Mouse (Mus musculus): ENCODE results near the gene Retreg1. TPM values are rescaled to one million over a fixed set of nuclear protein-coding genes. Genes with fewer than 3 reads are reported as not detected.
A peak's percentile ranks its signal among the peaks of the same experiment; 100 is the strongest.

Gene Retreg1
- total RNA-seq, 2 experiments from 2014 or later: 31.4 to 34.8 TPM

DNA sequence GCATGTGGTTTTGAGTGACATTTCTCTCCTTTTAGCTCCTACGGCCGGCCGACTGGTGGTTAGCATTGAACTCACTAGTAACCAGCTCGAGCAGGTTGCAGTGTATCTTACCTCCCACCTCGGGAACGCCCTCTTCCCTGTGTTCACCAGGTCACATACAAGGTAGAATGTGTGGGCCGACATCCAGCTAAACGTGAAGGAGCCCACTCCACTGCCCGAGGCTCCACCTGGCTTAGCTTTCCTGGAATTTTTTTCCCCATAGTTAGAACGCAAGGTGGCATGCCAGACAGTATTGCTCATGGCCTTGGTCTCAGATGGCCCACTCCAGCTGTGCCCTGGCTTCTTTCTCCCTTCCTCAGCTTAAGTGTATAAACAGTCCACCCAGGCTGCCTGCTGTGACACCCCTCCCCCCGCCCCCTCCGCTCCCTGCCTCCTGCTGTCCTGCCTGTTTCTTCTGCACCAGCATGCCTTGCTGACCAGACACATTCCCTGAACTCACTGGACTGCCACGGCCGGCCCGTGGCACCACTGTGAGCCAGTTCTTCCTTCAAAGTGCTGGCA is 33.7 kb downstream of the Retreg1 start:
- no peak for DNase-seq (ENCODE audit: low spot score in 2 of 2)

DNA sequence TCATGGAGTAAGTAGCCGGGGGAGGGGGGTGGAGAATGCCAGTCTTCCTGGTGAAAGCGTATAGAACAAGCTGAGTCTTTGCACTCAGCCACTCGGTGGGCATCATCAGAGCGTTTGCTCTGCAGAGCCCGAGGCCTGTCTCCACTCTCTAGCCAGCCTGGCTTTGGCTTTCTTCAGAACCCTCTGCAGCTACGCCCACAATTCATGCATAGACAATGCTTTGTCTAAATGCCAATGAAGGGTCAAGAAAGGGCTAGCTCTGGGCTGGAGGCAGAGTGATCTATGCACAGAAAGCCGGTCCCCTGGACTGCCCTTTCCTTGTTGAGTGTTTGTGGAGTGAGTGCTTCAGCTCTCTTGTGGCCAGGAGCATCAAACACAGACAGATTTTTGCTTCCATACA is 34.8 kb downstream of the Retreg1 start:
- DNase-seq (ENCODE audit: low spot score in 2 of 2): no peak

DNA sequence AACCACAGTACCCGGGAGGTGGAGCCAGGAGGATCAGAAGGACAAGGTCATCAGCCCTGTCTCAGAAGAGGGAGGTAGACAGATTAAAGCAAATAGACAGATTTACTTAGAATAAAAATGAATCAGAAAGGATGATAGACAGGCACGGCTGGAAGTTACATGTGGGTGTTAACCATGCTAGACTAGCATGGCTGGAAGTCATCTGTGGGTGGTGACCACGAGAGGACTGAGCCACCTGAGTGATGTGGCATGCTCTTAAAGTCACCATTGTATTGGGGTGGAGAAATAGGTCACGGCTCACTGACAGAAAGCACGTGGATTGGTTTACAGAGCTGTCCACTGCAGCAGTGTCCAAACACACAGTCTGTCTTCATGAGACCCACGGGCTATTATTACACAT is 36.2 kb downstream of the Retreg1 start:
- DNase-seq (ENCODE audit: low spot score in 2 of 2): no peak

DNA sequence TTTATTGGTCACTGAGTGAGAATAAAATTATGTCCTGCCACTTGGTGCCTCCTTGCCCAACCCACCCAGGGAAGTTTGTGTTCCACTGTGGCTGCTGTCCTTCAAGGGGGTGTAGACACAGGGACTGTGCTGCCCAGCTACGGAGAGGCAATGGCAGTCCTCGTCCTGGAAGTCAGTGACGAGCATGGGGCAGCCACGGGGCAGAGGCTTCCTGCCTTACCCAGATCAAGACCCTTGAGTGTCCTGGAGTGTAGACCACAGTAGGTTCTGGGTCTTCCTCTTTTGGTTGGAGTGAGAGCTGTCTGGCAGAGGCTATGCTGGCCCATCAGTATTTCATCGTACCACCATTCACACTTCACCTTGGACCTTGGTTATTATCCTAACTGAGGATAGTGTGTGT is 37.2 kb downstream of the Retreg1 start:
- DNase-seq (ENCODE audit: low spot score in 2 of 2): no peak

DNA sequence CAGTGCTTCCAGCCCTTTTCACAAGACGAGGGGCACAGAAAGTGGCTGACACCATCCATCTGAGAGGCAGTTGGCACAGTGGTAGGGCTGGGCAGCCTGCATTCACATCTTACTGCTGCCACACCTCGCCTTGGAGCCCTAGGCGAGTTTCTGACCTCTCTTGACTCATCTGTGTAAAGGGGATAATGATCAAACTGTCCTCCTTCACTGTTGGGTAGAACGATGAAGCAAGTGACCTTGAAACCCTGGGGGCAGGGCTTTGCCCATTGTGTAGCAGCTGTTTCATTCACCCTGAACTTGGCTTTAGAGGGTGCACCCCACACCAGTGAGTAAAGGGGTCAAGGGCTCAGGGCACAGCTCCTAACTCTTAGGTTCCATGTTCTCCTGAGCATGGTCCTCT is 39.0 kb downstream of the Retreg1 start:
- no peak for DNase-seq (ENCODE audit: low spot score in 2 of 2)

DNA sequence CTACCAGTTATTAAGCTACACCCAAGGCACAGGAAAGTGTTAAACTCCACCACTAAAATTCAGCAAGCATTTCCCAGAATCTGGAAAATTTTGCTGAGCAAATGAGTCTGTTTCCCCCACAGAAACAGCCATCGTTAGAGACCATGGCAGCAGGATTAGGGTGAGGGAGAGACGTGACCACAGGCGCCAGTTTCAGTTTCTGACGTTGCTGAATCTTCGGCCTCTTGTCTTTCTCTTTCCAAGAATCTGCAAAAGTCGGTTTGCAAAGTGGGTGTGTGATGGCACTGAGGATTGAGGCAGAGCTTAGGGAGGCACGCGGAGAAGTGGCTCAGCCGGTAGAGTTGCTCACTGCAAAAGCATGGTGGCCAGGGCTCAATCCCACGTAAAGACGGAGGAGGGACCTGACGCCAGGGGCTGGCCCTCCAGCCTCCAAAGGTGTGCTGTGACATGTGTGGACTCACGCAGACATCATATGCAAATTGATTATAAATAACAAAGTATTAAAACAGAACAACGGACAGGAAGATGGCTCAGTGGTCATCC is 41.5 kb downstream of the Retreg1 start:
- DNase-seq (ENCODE audit: low spot score in 2 of 2): no peak

DNA sequence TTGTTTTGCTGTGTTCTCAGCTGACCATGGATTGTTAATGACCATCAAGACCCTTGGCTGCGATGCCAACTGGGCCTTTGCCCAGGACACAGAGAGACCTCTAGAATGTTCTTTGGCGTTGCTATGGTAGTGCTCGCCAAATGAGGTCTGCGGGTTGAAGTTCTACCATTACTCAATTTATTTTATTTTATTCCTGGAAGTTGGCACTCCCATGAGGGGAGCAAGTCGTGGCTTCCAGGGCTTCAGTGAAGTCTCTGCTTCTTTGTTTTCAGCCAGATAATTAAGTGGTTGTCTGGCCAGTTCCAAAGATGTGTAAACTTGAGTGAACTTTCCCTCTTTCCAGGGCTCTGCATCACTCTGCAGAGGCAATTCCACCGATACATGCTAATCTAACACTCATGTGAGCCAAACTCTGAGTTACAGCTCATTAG is 43.6 kb downstream of the Retreg1 start:
- peak; percentile 55 to 88 for DNase-seq (ENCODE audit: low spot score in 2 of 2)

DNA sequence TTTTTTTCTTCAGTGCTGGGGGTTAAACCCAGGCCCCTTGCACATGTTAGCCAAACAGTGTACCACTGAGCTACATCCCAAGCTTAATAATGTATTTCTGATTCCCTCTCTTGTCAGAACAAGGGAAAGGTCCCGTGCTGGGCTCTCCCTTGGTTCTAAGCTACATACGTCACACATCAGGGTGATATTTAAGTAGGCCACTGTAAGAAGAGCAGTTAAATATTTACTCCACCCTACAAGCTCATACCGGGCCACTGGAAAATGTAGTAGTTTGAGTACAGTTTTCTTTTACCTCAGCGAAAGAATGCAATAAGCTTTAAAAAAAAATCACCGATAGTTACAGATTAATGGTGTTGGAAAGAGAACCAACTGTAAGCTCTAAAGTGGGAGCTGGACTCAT is 46.9 kb downstream of the Retreg1 start:
- no peak for DNase-seq (ENCODE audit: low spot score in 2 of 2)

DNA sequence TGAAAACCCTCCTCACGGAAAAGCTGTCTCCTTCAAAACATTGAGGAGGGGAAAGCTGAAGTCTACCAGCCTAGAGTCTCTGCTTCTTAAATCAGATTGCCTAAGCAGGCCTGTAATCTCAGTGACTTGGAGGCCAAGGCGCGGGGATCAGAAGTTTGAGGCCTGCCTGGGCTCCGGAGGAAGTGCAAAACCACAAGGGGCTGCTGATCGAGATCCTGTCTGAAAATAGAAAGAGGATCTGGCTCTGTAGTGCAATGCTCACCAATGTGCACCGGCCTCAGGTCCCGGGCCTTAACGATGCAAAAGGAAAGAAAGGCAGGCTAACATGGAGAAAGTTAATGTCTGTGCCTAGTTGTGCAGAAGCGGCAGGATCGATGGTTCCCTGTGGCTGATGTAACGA is 48.6 kb downstream of the Retreg1 start:
- no peak for DNase-seq (ENCODE audit: low spot score in 2 of 2)

DNA sequence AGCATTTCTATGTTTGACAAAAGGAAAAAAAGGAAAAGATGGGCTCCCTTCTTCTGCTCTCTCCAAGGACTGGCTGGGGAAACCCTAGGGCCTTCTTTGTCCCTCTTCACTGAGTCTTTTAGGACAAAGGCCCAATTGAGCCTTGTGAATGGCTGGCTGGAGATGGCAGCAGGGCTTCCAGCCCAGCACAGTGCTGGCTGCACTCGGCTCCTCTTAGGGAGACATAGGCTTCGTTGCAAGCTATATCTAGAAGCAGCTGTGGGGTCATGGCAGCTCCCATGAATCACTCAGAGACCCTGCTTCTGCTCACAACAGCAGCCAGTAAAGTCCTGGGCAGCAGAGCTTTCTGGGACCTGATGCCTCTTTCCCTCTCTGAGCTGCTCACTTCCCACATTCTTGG is 50.3 kb downstream of the Retreg1 start:
- peak in 1 of 2 experiments; percentile 45 for DNase-seq (ENCODE audit: low spot score in 2 of 2)

DNA sequence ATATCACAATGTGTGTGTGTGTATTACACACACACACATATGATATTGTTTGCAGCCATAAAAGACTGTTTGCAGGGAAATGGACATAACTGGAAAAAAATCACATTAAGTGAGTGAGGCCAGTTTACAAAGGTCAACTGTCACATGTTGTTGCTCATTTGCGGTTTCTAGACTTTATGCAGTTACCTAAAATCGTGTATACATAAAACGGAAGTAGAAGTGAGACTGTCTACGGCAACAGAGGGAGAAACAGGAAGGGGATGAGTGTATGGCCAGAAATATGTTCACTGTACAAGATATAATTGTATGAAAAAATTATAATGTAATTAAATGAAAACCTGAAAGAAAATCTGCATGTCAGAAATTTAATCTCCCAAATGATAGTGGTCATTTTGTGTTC is 53.8 kb downstream of the Retreg1 start:
- no peak for DNase-seq (ENCODE audit: low spot score in 2 of 2)

DNA sequence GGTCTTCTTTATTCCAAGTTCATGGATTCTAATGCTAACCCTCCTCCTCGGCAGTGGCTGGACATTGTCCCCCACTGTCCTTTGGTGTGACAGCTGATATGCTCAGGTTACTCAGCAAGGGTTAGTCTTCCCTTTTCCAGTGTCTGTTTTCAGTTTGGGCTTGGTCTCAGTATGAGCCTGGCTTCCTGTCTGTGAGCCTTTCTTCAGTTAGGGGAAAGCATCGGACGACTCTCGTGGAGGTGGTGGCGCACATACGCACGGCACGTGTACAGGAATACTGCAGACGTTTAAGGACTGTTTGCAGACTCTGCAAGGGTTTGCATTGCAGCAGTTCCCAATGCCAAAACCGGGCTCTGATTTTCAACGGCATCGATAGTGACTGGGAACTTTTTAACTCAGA is 54.6 kb downstream of the Retreg1 start:
- no peak for DNase-seq (ENCODE audit: low spot score in 2 of 2)

DNA sequence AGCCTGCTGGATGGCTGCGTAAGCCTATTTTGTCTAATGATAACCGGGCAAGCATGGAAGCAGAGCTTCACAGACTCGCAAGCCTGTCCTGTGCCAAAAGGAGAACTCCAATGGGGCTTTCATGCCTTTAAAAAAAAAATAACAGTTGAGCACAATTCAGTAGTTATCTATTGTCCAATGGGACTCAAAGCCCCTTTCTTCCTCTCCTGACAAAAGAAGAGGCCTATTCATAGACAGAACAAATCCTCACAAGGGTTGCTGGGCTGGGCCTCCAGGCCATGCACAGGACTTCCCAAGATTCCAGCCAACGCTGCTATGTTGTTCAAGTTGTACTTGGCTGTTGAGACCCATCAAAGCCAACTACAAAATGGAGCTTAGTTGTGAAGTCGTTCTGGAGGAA is 56.0 kb downstream of the Retreg1 start:
- DNase-seq (ENCODE audit: low spot score in 2 of 2): peak in 1 of 2 experiments; percentile 44

DNA sequence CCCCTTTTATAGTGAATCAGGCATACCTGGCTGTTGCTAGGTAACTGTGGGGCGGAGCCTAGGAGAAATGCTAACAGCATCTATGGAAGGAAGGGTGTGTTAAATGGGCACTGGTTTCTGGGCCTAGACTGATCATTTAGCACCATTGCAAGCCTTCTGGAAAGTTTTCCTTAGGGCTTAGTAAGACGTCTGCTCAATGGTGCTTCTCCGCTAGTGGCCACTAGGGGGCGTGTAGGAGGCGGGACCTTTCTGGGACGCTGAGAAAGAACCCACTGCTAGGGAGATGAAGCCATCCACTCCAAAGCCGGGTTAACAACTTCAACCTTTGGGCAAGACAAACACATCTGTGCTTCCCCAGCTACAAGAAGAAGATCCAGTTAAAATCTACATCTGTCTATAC is 57.6 kb downstream of the Retreg1 start:
- DNase-seq (ENCODE audit: low spot score in 2 of 2): peak; percentile 50 to 66

DNA sequence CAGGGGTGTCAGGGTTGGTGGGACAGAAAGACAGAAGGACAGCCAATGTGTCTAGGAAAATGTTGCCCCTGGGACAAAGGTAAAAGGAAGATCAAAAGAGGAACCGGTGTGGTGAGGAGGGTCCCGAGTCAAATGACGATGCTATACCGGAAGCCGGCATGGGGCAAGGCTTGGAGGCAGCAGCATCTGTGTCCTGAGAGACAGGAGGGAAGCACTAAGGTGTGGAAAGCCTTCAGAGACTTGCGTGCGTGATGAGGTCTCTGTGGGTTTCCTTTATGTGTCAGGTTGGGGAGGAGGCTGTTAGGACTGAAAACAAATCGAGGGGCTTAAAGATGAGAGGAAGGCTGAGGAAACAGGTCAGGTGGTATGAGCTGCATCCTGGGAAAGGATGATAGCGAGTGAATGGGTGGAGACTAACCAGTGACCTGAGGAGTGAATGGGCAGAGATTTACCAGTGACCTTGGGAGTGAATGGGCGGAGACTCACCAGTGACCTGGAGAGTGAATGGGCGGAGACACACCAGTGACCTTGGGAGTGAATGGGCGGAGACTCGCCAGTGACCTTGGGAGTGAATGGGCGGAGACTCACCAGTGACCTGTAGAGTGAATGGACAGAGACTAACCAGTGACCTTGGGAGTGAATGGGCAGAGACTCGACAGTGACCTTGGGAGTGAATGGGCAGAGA is 60.1 kb downstream of the Retreg1 start:
- no peak for DNase-seq (ENCODE audit: low spot score in 2 of 2)

DNA sequence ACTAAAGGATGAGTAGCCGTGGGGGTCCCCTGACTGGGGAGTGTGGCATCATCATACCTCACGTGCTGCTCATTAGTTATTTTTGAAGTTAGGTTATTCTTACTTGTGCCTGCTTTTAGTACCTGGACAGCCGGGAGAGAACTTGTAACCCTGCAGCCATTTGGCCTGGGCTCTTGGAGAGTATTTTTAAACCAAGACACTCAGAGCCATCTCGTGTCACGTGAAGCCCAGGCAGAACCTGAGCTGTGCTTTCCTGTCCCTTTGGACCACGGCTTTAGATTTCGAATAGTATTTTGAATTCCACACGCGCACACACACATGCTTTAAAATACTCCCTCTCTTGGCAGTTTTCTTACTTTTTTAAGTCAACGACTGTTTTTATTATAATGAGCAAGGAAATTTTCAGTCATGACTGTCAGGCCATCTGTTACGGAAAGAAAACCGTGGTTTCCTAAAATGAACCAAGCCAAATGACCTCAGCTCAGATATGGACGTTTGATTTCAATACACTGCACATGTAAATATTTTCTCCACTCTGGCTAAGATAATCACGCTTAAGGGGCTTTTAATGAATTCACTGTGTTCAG is 61.5 kb downstream of the Retreg1 start:
- no peak for DNase-seq (ENCODE audit: low spot score in 2 of 2)

DNA sequence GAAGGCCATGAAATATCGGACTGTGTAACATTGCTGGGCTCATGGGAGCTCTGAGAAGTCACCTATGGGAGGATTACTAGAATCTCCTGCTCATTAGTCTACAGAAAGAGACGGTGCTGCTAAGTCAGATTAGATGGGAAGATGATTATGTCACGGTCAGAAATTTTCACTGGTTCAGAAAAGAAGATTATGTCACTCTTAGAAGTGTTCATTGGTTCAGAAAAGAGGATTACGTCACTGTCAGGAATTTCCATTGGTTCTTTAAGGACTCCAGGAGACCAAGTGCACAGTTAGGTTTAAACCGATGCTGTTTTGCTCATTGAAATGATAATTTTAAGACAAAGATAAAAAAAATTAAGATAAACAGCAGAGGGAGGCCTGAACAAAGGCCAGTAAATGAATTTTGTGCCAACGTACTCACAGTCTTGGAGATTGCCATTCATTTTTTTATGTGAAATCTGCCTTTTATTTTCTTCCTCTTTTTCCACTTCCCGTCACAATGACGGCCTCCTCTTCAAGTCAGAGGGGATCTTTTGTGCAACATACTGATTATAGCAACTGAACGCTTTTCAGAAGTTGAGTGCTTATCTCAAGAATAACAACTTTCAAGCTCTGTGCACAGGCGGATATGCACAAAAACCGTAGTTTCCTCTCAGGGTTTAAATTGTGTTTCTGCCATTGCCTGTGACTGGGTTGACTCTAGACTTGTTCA is 67.0 kb downstream of the Retreg1 start:
- no peak for DNase-seq (ENCODE audit: low spot score in 2 of 2)

DNA sequence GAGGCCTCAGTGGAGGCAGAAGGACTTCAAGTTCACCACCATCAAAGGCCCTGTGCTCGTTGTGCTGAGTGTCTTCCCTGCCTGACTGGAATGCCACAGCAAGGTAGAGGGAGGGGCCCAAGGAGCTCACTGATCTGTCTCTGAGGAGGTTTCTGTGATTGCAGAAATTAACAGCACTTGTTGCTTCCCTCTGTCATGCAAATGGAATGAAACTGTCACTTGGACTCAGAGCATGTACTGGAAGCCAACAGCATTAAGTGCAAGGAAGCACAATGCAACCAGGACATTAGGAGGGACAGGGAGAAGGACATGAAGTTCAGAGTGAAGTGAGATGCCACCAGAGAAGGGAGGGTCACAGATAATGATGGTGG is 67.5 kb downstream of the Retreg1 start:
- DNase-seq (ENCODE audit: low spot score in 2 of 2): no peak

DNA sequence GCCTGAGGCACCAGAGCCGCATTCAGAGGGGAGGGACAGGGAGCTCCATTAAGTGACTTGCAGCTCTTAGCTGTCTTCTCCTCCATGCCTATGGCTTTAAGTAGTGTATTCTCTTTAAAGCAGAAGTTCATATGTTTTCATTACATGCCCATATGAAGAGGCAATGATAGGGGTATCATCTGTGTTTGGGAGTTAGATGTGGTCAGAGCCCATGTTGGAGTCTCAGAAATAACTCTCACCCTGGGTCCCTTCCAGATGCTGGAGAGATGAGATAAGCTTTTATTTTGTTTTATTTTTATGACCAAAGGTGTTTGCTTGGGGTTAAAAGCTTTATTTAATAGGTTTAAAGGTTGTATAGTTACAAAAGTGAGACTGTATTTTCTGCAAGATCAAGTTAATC is 67.9 kb downstream of the Retreg1 start:
- no peak for DNase-seq (ENCODE audit: low spot score in 2 of 2)

DNA sequence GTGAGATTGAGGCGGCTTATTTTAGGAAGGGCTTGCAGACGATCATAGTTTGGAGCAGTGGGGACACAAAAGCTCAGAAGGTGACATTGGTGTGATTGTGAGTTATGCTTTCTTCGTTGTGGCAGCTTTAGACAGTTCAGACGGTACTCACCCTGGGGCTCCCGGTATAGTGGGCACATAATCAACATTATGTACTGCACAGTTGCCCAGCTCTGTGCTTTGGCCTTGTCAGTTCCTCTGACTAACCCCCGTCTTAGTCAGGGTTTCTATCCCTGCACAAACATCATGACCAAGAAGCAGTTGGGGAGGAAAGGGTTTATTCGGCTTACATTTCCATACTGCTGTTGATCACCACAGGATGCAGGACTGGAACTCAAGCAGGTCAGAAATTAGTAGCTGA is 69.9 kb downstream of the Retreg1 start:
- DNase-seq (ENCODE audit: low spot score in 2 of 2): no peak

DNA sequence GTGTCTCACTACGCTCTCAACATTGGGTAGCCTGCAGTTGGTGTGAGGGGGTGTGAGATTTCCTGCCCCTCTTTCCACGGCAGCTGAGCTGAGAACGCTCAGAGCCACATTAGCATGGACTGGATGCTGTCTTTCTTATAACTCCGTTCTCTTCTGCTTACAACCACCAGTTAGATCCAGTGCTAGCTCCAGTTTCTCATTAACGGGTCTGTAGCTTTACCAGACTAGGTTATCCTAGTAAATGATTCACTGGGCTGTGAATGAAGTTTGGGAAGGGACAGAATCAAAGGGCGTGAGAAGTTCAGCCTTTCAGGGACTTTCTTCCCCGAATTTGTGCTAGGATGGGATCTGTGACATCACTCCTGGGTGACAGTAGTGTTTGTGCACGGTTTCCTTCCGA is 70.7 kb downstream of the Retreg1 start:
- DNase-seq (ENCODE audit: low spot score in 2 of 2): no peak

DNA sequence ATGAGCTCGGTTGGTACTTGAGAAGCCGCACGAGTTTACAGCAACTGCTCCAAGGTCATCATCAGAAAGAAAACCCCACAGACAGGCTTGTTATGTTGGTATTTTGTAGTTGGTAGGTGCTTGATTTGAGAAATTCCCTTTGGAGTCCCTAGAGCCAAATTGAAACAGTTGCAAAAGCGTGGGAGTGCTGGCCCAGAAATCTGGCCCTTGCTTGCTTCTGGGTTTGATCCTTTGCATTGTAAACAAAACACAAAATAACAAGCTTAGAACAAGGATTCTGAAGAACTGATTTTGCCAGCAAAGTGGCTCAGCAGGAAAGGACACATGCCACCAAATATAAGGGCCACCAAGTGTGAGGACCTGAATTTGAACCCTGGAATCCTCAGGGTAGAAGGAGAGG is 71.2 kb downstream of the Retreg1 start:
- DNase-seq (ENCODE audit: low spot score in 2 of 2): no peak

Measured in layer of hippocampus, postnatal 14 days (tissue).